Mouse (Mus musculus): ENCODE results near the gene Fam13c.

DNA sequence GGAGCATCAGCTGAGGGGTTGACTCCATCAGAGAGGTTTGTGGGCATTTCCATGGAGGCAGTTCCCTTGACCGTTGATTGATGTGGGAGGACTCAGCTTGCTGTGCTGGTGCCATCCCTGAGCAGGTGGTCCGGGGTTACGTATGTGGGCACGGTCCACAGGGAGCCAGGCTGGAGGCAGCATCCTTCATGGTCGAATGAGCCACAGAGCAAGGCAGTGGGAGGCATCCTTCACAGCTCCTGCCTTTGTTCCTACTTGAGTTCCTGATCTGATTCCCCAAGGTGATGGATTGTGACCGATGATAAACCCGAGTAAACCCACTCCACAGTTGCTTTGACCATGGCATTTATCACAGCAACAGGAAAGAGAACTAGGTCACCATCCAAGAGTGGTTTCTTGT, 25.4 kb downstream of the Fam13c start:
- TF ChIP-seq CTCF (IDR thresholded peaks at IDR 0.05; ENCODE audit: low read depth, low read length) (no peak), POLR2A (IDR thresholded peaks at IDR 0.05; ENCODE audit: extremely low read depth, insufficient read depth, low read length) (no peak)

Data from liver, adult 2 months (tissue).